Mouse (Mus musculus) large intestine, adult 2 months (tissue): ENCODE results near the gene Zc3h12c. TPM values are rescaled to one million over a fixed set of nuclear protein-coding genes. Genes with fewer than 3 reads are reported as not detected.

Experiments
- DNase-seq: peaks from one replicate; pipeline ENCODE4 v3.0.0-alpha.2; 2012; ENCODE audit warnings: low read depth, low spot score
- WGBS: fragments of 180-500 bp; shearing (Covaris S2); methylation state at CpG from one replicate; pipeline ENCODE4 v1.1.7; 2018; 5-methylcytosine and 5-hydroxymethylcytosine counted together
- polyA plus RNA-seq: library from polyadenylated mRNA; depleted of rRNA; stranded (reverse); fragments of >200 nt; gene quantifications from 2 replicates; pipeline ENCODE4 v1.2.3, GENCODE M21; 2012; rRNA removed

The Zc3h12c gene
- polyA plus RNA-seq: 0.35 and 0.53 TPM in 2 replicates

DNA sequence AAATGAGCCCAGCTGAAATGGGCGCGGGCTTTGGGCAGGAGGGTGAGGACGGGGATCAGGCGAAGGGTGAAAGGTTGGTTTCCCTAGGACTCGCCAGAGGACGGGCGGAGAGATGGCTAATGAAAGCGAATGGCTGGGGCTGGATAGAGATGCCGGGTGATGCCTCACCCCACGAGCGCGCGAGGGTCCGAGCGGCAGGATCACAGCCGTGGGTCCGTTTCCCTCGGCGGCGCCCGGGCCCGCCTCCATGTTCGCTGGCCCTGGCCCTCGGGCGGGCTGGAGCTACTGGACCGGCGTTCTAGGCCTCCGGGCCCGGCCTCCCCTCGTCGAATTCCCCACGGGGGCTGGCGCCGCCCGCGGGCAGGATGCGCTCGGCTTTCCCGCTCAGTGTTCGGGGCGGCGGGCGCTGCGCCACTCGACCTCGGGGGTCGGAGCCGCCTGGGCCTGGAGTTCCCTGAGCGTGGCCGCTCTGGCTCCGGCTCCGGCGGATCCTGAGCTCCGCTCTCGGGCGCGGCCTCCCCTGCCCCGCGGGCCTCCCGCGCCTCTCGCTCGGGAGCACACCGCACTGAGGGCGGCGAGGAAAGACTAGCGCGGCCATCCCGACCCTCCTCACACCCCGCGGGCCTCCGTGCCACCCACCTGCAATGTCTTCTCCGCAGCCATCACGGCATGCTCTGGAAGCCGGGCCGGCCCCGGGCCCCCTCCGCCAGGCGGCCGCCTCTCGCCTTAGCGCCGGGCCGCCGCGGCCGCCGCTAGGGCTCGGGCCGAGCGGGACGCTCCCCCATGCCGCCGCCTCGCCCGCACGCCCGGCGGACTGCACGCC is at the start of gene Zc3h12c:
Gene Zc3h12c, minus strand, starts transcription at position 710 of the 823 bp plus-strand sequence.
- WGBS: under 1% methylated on average over 100 of the region's 100 CpGs
- DNase-seq: no peak

DNA sequence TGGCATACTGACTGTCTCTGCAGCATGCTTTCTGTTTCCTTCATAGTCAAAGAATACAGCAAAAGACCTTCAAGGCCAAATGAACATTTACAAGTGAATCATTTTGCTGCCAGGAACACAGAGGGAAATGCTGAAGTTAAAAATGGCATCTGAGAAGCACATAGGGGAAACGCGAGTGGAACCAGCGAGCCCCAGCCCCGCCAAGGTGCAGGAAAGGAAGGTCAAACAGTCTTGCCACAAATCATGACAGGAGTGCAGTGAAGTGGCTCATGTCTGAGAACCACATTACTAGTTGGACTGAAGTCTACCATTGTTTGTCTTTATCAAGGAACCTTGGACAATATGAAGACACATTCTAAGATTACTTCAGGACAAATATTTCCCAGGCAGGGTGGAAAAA is 49.3 kb upstream of the Zc3h12c start:
- WGBS: 29% methylated on average over 4 of the region's 4 CpGs
- DNase-seq: no peak

DNA sequence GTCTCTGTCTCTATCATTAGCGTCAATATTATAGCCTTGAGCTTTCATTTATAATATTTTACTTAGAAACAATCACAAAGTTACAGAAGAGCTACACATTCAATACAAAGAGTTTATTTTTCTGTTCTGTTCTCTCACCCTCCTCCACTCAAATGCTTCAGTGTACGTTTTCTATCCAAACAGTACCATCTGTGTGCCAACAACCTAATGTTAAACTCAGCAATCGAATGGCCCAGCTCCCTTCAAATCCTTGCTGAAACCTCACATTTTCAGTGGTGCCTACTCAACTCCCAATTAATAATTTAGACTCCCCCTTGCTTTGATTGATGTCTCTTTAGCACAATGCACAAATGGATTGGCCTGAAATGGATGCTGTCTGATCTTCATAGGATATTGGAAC is 46.9 kb upstream of the Zc3h12c start:
- DNase-seq: no peak
- WGBS: 86% methylated on average over 3 of the region's 3 CpGs

DNA sequence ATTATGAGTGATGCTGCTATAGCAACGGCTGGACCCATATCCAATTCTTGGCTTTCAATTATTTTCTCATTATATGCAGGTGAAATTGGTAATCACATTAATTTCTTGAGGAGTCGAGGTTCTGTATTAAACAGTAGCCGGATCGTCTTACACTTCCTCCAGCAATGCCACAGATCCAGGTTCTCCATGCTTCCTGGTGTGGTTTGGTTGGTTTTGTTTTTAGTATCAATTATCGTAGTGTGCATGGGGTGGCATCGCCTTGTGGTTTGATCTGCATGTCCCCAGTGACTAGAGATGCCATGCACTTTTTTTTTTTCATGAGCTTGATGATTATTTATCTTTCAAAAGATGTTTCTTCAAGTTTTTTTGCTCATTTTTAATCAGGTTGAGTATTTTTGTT is 44.0 kb upstream of the Zc3h12c start:
- DNase-seq: no peak
- WGBS: 92% methylated on average over 6 of the region's 6 CpGs

DNA sequence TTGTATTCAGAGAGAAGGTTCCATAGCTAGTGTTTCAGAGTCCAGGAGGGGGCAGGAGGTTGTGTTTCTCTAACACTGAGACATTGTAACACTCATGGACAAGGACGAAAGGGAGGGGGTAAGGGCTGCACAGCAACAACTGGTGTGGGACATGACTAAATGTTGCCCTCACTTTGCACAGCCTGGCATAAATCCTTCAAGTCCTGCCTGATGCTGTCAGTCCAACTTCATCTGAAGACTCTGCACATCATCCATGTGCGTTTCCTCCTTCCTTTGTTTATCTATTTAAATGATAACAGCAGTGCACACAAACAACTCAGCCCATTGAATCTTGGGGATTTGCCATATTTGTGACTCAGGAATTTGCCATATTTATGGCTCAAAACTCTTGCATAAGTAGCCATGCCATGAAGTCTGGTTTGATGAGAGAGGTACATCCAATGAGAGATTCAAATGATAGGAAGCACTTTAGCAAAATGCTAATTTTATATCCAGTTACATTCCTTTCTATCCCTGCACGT is 40.2 kb upstream of the Zc3h12c start:
- WGBS: 55% methylated on average over 3 of the region's 3 CpGs
- DNase-seq: no peak

DNA sequence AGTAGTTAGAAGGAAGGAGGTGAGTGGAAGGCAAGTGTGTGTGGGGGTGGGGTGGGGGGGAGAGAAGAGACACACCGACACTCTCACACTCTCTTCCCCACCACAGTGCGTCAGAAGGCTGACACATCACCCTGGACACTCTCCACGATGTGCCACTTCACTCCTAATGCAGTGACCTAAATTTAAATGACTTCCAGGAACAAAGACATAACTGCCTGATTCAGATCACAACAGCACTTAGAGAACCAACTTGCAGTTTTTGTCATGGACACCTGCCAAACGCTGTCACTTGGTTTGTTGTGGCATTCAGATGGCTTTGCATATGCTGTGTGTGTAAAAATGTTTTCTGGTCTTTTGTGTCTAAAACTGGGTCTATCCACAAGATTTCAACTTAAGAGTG is 34.8 kb upstream of the Zc3h12c start:
- no peak for DNase-seq
- WGBS: 74% methylated on average over 4 of the region's 4 CpGs

DNA sequence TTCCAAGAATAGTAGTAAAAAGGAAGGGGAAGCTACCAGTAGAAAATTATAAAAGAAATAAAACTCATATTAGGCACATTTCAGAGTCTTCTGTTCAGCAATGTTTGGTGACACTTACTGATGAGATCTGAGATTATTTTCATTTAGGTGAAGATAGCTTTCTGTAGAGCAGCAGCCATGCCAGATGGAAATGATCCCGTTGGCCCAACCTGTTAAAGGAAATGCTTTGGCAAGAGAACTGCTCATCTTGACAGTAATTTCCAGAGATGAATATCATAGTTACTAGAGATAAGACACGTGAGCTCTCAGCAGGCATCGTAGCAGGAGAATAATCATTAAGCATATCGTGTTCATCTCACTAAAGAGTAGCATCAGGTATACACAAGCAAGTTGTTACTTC is 31.9 kb upstream of the Zc3h12c start:
- 79% methylated on average over 4 of the region's 4 CpGs for WGBS
- no peak for DNase-seq

DNA sequence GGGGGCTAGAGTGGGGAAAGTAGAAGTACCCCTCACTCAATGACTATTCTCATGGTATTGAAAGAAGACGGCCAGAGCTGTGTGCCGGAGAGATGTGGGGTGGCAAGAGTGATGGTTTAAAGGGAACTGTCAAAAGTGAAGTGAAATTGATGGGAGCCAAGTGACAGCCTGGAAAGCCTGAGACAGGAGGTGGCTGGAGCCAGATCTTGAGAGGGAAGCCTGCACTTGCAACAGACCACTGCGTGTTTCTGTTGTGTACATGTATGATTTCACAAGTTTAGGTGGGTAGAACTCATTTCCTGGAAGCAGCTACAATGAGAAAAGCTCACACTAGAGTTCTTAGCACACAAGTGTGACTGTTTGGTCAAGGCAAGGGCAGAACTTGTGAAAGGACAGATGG is 27.5 kb upstream of the Zc3h12c start:
- no peak for DNase-seq
- WGBS: 83% methylated on average over 3 of the region's 3 CpGs

DNA sequence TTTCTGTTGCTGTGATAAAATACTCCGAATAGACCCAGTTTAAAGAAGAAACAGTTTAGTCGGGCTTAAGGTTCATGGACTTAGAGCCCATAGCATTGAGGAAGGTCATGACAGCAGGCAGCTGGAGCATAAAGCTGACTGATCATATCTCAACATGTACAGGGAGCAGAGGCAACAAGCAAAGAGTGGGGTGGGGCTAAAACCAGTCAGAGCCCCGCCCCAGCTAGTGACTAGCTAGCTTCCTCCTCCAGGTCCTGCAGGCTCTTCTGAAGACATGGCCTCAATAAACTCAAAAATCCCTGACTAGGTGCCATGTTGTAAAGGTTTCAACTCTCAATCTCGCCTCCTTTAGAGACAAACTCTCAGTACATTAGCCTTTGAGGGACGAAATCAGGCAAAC is 25.5 kb upstream of the Zc3h12c start:
- DNase-seq: no peak
- 57% methylated on average over 5 of the region's 5 CpGs for WGBS

DNA sequence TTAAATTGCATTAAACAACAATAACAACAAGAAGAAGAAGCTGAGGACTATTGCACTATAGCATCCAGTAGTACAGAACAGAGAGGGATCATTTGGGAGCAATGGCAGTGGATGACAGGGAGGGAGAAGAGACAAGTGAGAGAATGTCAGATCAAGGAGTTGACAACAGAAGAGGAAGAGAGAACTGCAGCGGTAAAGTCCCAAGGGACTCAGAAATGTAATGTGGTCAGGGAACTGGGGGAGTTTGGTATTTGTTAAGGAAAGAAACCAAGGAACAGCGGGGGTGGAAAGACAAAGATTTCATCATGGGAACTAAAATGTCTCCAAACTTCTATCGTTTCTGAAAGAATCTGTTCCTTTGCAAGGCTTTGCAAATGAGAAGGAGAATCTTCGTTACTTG is 22.5 kb upstream of the Zc3h12c start:
- DNase-seq: no peak
- WGBS: 92% methylated on average over 4 of the region's 4 CpGs

DNA sequence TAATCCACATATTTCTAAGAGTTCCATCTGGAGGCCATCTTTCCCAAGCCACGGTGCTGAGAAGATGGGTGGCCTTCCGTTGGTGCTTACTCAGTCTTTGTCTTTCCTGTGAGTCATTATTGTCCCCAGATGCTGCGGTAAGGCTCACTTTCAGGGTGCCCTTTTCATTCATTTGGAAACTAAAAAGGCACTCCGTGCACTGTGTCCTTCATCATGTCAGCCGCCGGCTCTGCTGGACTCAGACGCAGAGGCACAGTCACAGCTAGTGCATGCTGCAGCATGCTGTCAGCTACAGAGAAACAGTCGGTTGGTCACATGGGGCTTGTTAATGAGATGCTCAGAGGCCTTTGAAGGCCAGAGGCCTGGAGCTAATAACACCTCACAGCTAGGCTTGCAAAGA is 19.7 kb upstream of the Zc3h12c start:
- 57% methylated on average over 8 of the region's 8 CpGs for WGBS
- no peak for DNase-seq

DNA sequence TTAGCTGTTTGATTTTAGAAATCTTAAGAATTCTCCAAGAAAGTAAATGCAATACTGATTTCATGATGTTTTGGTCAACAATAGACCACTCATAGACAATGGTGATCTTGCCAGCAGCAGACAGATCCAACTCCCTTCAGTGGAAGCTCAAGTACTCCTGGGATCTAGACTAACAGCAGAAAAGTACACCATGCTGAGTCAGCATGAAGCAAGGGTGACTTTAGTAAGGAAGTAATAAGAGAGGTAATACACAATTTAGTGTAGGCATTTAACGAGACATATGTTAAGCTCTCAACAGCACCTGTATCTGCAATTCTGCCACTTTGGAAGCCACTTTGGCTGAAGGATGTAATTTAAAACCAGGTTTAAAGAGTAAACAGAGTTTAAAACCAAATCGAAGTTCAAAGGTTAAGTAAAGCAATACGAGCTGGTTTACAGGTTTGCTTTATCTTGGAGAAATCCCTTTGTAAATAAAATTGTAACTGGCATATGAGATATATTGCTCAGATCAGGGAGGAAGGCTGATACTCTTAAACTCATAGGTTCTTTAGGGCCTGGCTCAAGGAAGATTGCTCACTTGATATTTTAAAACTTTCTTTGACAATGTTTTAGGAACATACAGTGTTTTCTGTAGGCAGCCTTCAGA is 18.0 kb upstream of the Zc3h12c start:
- DNase-seq: peak; percentile 32
- 14% methylated on average over 3 of the region's 3 CpGs for WGBS

DNA sequence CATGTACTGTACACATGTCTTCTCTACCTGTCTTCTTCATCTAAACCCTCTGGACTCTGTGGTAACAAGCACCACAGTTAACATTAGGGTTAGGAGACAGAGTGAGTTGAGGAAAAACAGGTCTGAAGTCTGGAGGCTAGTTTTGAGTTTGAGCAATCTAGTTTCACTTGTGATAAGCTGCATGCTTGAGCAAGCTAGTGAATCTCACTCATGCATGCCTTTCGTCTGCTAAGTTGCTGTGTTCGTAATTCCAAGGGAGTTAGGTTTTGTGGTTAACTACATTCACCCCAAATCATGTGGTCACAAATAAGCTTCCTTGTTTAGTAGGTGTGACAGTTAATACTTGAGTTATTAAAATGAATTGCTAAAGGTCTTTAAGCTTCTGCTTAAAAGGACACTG is 13.0 kb upstream of the Zc3h12c start:
- no peak for DNase-seq
- 70% methylated on average over 2 of the region's 2 CpGs for WGBS

DNA sequence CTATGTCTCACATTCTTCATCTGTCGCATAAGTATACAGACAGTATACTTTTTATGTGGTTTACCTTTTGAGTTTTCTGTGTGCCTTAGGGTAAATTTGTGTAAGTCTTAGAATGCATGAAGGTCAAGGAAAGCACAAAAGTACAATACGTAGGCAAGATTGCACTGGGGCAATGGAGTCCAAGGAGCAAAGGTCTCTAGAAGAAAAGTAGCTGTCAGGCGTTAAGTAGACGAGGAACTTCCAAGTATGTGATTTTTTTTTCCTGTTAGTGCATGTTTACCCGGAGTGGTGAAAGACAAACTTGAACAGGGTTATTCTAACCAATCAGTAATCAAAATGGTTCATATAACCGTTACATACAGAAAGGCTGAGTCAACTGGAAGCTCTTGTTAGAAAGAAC is 12.5 kb upstream of the Zc3h12c start:
- WGBS: 38% methylated on average over 6 of the region's 6 CpGs

DNA sequence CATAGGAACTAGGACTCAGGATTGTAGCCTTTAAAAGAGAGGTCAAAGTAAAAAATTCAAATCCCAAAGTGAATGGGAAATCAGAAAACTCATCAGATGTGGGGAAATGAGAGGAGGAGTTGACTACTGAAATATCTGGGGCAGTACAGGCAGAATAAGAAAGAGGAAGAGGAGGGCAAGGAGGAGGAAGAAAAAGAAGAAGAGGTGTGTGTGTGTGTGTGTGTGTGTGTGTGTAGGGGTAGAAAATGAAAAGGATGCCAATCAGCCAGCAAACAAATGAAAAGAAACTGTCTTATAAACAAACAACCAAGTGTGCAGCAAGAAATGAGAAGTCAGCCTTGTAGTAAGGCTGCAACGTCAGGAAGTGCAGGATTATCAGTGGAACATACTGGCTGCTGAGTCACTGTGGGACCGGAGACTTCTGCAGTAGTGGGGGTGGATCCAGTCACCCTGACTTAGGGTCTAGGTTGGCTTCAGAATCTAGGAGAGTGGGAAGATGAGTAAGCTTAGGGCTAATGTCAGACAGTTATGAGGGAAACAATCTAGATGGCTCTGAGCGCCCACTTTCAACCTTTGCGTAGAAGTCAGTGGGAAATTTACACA is 7.0 kb upstream of the Zc3h12c start:
- WGBS: 79% methylated on average over 4 of the region's 4 CpGs
- DNase-seq: no peak

More for the DNA sequence above, 12.5 kb upstream of the Zc3h12c start:
- DNase-seq: no peak

DNA sequence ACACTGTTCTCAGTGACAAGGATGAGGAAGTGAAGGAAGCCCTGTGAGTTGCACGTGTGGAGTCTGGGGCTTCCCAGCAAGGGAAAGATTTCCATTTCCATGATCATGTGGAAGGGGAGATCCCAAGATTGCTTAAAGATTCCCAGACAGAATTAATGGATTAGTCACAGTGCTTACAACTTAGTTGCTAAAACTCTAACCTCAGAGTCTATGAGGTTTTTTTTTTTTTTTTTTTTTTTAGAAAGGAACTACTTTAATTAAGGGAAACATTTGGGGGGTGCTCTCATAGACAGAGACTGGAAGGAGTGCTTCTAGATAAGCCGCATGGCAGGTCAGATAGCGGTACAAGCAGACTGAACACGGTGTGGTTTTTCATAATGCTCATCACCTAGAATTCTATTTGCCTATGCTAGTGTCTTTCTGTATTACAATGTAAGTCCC is 6.3 kb upstream of the Zc3h12c start:
- WGBS: 86% methylated on average over 4 of the region's 4 CpGs
- no peak for DNase-seq

DNA sequence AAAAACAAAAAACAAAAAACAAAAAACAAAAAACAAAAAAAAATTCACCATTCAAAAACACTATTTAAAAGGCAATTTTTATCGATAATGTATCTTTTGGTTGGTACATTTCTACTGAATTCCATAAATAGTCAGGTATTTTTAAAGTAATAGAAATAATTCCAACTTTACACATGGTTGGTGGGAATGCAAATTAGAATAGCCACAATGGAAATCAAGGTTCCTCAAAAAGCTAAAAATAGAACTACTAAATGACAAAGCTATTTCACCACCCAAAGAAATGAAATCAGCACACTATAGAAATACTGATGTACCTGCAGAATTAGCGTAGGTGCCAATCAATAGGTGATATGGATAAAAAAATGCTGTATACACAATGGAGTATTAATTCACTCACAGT is 5.6 kb upstream of the Zc3h12c start:
- no peak for DNase-seq
- WGBS: 89% methylated on average over 2 of the region's 2 CpGs

DNA sequence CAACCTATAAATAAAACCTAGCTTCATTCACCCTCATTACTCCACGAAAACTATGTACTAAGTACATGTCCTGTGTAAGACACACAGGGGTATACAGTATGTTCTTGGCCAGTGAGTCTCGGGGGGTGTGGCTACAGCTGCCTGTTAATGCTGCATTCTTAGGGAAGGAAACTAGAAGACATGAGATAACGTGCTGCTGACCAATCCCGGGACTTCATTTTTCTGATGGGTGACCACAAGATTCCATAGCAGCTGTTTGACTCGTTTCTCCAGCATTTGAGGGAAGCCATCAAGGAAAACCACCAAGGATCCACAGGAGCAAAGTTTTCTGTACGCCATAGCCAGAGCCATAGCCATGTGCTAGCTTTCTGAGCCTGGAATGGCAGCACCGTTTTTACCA is 4.2 kb upstream of the Zc3h12c start:
- WGBS: 48% methylated on average over 7 of the region's 7 CpGs

DNA sequence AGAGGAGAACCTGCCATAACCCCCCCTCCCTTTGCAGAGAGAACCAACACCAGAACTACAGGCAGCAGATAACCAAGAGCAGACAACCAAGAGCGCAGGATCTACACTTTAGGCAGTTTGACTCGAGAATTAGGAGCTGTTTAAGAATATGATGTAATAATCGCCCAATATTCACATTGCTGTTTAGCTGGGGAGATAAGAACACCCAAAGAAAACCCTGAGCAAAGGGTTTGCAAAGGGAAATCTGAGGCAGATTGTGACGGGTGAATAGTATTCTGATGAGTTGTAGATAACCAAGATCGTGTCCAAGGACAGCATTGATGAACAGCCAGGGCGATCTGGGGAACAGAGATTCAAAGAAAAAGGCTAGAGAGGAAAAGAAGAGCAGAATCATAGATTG is 2.3 kb upstream of the Zc3h12c start:
- DNase-seq: no peak
- WGBS: 83% methylated on average over 6 of the region's 6 CpGs

More for the DNA sequence above, 4.2 kb upstream of the Zc3h12c start:
- no peak for DNase-seq

DNA sequence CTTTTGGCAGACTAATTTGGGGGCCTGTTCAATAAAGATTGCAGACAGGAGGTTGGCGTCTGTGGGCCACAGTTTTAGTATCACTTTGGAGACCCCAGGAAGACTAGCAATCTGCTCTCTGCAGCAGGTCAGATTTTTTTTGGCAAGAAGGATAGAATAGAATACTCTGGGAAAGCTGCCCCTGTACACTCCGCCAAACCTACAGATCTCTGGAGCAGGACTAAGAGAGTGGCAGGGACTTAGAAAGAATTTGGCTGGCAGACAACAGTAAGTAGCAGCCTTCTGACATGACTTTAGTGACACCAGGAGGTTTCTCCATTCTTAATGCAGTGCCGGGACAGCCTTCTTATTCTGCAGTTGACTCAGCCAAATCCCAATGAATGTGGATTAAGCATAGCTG is 1.8 kb upstream of the Zc3h12c start:
- WGBS: 79% methylated on average over 3 of the region's 3 CpGs
- no peak for DNase-seq
